Mouse (Mus musculus) lung, embryonic 14.5 days (tissue): Measurements from ENCODE around the gene Srgn. TPM values are rescaled to one million over a fixed set of nuclear protein-coding genes. Genes with fewer than 3 reads are reported as not detected.

Experiments
- ATAC-seq: fragments of 200-750 bp; cut with Nextera tagmentation; 2 replicates; pipeline ENCODE4 v1.8.0; 2017; ENCODE audit warnings: mild to moderate bottlenecking, moderate TSS enrichment, moderate library complexity; ENCODE audit not compliant: insufficient read depth
- DNase-seq: peaks from one replicate; pipeline ENCODE4 v3.0.0-alpha.2; 2015
- H3K27ac ChIP-seq: fragments of 300-500 bp; sonication (generic); 2 replicates; pipeline ENCODE4 v1.5.1; 2014; ENCODE audit warnings: low read depth, mild to moderate bottlenecking, moderate library complexity
- H3K27me3 ChIP-seq: fragments of 300-500 bp; sonication (generic); 2 replicates; pipeline ENCODE4 v1.6.1; 2014; ENCODE audit warnings: low read length, control low read depth; ENCODE audit not compliant: insufficient read depth
- H3K36me3 ChIP-seq: fragments of 300-500 bp; sonication (generic); 2 replicates; pipeline ENCODE4 v1.6.1; 2014; ENCODE audit warnings: control low read depth; ENCODE audit not compliant: insufficient read depth
- H3K4me1 ChIP-seq: fragments of 300-500 bp; sonication (generic); 2 replicates; pipeline ENCODE4 v1.6.1; 2014; ENCODE audit warnings: antibody characterized with exemption, control low read depth; ENCODE audit not compliant: insufficient read depth
- H3K4me2 ChIP-seq: fragments of 300-500 bp; sonication (generic); 2 replicates; pipeline ENCODE4 v1.6.1; 2014; ENCODE audit warnings: mild to moderate bottlenecking
- H3K4me3 ChIP-seq: fragments of 300-500 bp; sonication (generic); 2 replicates; pipeline ENCODE4 v1.5.1; 2014; ENCODE audit warnings: low read depth, low read length
- H3K9ac ChIP-seq: fragments of 300-500 bp; sonication (generic); 2 replicates; pipeline ENCODE4 v1.6.1; 2014
- H3K9me3 ChIP-seq: fragments of 300-500 bp; sonication (generic); 2 replicates; pipeline ENCODE4 v1.6.1; 2016; ENCODE audit warnings: low read depth, low read length, control low read depth
- CTCF ChIP-seq: IDR thresholded peaks from 2 replicates; pipeline ENCODE4 v1.5.1; 2016; ENCODE audit warnings: antibody characterized with exemption, low read depth
- WGBS: fragments of 180-500 bp; shearing (Covaris S2); extraction: QIAGEN DNeasy Blood & Tissue Kit; methylation state at CpG from one replicate; pipeline ENCODE4 v1.1.7; 2014; 5-methylcytosine and 5-hydroxymethylcytosine counted together
- polyA plus RNA-seq: library from polyadenylated mRNA; unstranded; fragments of >200 nt; fragmentation: Nextera tagmentation; extraction: Ambion mirVana; gene quantifications from 2 replicates; pipeline ENCODE4 v1.2.1, GENCODE M21; 2014

Srgn gene
- polyA plus RNA-seq, 1 experiment from 2014 or later, result 33.8 TPM

- DNase-seq, result no peak
Observed at GRCm38 (mm10) chr10:62553611-62554091, 26.4 kb upstream of the Srgn start.

DNA sequence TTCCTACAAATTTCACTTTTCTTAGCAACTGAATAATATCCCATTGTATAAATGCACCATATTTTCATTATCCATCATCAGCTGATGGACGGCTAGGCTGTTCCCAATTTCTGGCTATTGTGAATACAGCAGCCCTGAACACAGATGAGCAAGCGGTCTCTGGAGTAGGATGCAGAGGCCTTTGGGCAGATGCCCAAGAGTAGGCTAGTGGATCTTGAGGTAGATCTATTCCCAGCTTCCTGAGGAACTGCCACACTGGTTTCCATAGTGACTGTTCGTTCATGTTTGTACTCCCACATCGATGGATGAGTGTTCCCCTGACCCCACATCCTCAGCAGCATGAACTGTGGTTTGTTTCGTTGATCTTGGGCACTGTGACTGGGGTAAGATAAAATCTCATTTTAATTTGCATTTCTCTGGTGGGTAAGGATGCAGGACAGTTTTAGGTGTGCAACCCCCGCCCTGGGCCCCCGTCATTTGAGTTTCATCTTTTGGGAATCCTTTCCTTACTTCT is 23.6 kb upstream of the Srgn start:
- H3K36me3 ChIP-seq, result no peaks in the 10 kb centered on the region
- no peak for TF ChIP-seq CTCF

More at GRCm38 (mm10) chr10:62553611-62554091, 26.4 kb upstream of the Srgn start:
- no peak for ATAC-seq
- H3K4me3 ChIP-seq, result no peak overlapping the region
- no peak for TF ChIP-seq CTCF
- 58% methylated on average over 12 of the region's 12 CpGs for WGBS
- H3K9ac ChIP-seq, result no peak overlapping the region
- no peaks in the 10 kb centered on the region for H3K4me1 ChIP-seq
- no peak overlapping the region for H3K4me2 ChIP-seq
- H3K9me3 ChIP-seq, result no peaks in the 10 kb centered on the region
- no peaks in the 10 kb centered on the region for H3K27me3 ChIP-seq
- no peak overlapping the region for H3K27ac ChIP-seq
- peaks cover 6% of the 10 kb centered on the region; the same call in 1 of the 2 replicates for H3K36me3 ChIP-seq

GRCm38 (mm10) chr10:62549523-62550166 is 22.4 kb upstream of the Srgn start:
- Histone ChIP-seq H3K9me3 (no peaks in the 10 kb centered on the region), H3K4me3 (no peak overlapping the region), H3K27ac (no peak overlapping the region), H3K27me3 (no peaks in the 10 kb centered on the region), H3K4me1 (no peaks in the 10 kb centered on the region), H3K4me2 (no peak overlapping the region), H3K36me3 (no peaks in the 10 kb centered on the region), H3K9ac (no peak overlapping the region)
- peak; percentile 87 for TF ChIP-seq CTCF
- DNase-seq (peak; percentile 82), ATAC-seq (peak; percentile 74; the same call in 1 of the 2 replicates)
- 25% methylated on average over 15 of the region's 16 CpGs for WGBS

More for the DNA sequence above, 23.6 kb upstream of the Srgn start:
- Histone ChIP-seq H3K9me3 (no peaks in the 10 kb centered on the region), H3K4me3 (no peak overlapping the region), H3K9ac (no peak overlapping the region), H3K27ac (no peak overlapping the region), H3K27me3 (no peaks in the 10 kb centered on the region), H3K4me1 (no peaks in the 10 kb centered on the region), H3K4me2 (no peak overlapping the region)
- no peak for ATAC-seq
- no peak for DNase-seq
- 70% methylated on average over 7 of the region's 7 CpGs for WGBS

DNA sequence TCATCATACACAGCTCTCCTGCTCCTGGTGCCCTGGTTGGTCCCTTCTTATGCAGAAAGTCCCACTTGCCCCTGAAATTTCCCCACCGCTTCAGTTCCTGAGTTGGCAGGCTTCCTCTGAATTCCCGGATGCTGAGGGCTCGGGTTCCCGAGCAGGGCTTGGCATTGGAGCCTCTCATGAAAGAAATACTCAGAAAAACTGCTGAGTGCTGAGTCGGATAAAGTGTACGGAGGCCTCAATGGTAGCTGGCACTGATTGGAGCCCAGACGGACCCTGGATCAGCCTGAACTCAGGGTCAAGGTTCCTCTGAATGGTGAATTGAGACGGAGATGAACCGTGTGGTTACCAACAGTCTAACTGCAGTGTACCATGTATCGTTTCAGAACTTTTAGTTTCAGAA is 19.2 kb upstream of the Srgn start:
- no peak for TF ChIP-seq CTCF
- Histone ChIP-seq H3K9me3 (no peaks in the 10 kb centered on the region), H3K4me1 (no peaks in the 10 kb centered on the region), H3K27ac (no peak overlapping the region), H3K27me3 (no peaks in the 10 kb centered on the region), H3K9ac (no peak overlapping the region), H3K36me3 (no peaks in the 10 kb centered on the region), H3K4me2 (no peak overlapping the region), H3K4me3 (no peak overlapping the region)
- ATAC-seq (no peak), DNase-seq (no peak)
- 67% methylated on average over 10 of the region's 10 CpGs for WGBS

- no peak for ATAC-seq
- DNase-seq, result no peak
- H3K4me1 ChIP-seq, result no peaks in the 10 kb centered on the region
- no peak overlapping the region for H3K4me2 ChIP-seq
- 0 out of 2 replicates have a peak, but pooled peaks have one; percentile 13 for TF ChIP-seq CTCF
- no peak overlapping the region for H3K9ac ChIP-seq
- H3K27ac ChIP-seq, result no peak overlapping the region
- H3K36me3 ChIP-seq, result no peaks in the 10 kb centered on the region
- H3K9me3 ChIP-seq, result no peaks in the 10 kb centered on the region
- H3K4me3 ChIP-seq, result no peak overlapping the region
- no peaks in the 10 kb centered on the region for H3K27me3 ChIP-seq
Observed at GRCm38 (mm10) chr10:62545759-62546158, 18.5 kb upstream of the Srgn start.

- Histone ChIP-seq H3K27ac (no peak overlapping the region), H3K4me3 (no peak overlapping the region), H3K36me3 (no peaks in the 10 kb centered on the region), H3K4me2 (no peak overlapping the region), H3K27me3 (no peaks in the 10 kb centered on the region), H3K9me3 (no peaks in the 10 kb centered on the region), H3K4me1 (no peaks in the 10 kb centered on the region), H3K9ac (no peak overlapping the region)
- WGBS, result 80% methylated on average over 4 of the region's 4 CpGs
- DNase-seq (no peak), ATAC-seq (no peak)
- TF ChIP-seq CTCF, result no peak
Observed at GRCm38 (mm10) chr10:62544316-62544715, 17.1 kb upstream of the Srgn start.

DNA sequence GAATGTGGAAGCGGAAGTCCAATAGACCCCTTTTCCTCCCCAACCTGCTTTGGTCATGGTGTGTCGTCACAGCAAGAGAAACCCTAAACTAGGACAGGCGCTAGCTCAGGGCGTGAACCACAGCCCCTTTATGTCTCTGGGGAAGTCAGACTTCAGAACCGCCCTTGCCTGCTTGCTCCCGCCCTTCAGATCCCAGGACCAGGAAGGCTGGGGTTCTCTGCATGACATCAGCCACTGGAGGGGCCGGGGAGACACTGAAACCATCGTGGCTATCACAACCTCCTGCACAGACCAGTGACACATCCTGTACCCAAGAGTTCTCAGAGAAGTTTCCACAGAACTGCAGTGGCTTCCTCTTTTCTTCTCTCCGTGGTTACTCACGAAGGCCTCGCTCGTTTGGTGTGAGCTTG is 16.2 kb upstream of the Srgn start:
- Histone ChIP-seq H3K27me3 (no peaks in the 10 kb centered on the region), H3K4me3 (no peak overlapping the region), H3K9ac (no peak overlapping the region), H3K4me1 (no peaks in the 10 kb centered on the region), H3K4me2 (no peak overlapping the region), H3K36me3 (no peaks in the 10 kb centered on the region), H3K9me3 (no peaks in the 10 kb centered on the region), H3K27ac (no peak overlapping the region)
- 77% methylated on average over 12 of the region's 12 CpGs for WGBS
- ATAC-seq, result no peak
- no peak for TF ChIP-seq CTCF
- peak; percentile 13 for DNase-seq
